Mouse (Mus musculus) small intestine, adult 2 months (tissue): Measurements from ENCODE around the gene Gm10424.
"Not testable (repeated sequence)": the region's sequence is repeated elsewhere in the genome, so short reads cannot be mapped to it uniquely, and the experiment has no call there.

Experiments used
- CTCF ChIP-seq: fragments of 200-500 bp; IDR thresholded peaks from 2 replicates; pipeline ENCODE4 v1.5.1; 2012; ENCODE audit warnings: low read depth, mild to moderate bottlenecking, control low read depth, inconsistent platforms, low read length, moderate library complexity, mixed read lengths; ENCODE audit not compliant: insufficient replicate concordance, insufficient read length; ENCODE audit errors: extremely low read depth
- POLR2A ChIP-seq: fragments of 200-500 bp; IDR thresholded peaks from 2 replicates; pipeline ENCODE4 v1.6.1; 2012; ENCODE audit warnings: low read depth, mild to moderate bottlenecking, control low read depth, inconsistent platforms, low read length, moderate library complexity

GRCm38 (mm10) chr5:95305611-95306010, 33.0 kb upstream of the Gm10424 start, which contains the start of gene Gm3259:
- TF ChIP-seq CTCF, POLR2A: not testable (repeated sequence)
